Mouse (Mus musculus): ENCODE measurements at regions not wholly inside any gene's neighbourhood (a gene's known extent, or its start where the extent isn't known, plus 50 kb on each side); places are given as distances from the start of the nearest gene placed in this dataset.
A peak's percentile ranks its signal among the peaks of the same experiment; 100 is the strongest.

GRCm38 (mm10) chr1:80073950-80074349 is 144.3 kb downstream of the Fam124b start:
- no peak for TF ChIP-seq POLR2A (IDR thresholded peaks at IDR 0.05; ENCODE audit: borderline replicate concordance, extremely low read depth, insufficient read depth, insufficient read length)
- Histone ChIP-seq H3K27me3 (ENCODE audit: control insufficient read depth, insufficient read depth, low read length) (no peaks in the 10 kb centered on the region), H3K9ac (ENCODE audit: low read depth, low read length, severe bottlenecking) (no peak overlapping the region), H3K27ac (replicated peaks; ENCODE audit: low read depth, low read length) (no peak overlapping the region), H3K4me2 (replicated peaks; ENCODE audit: low read depth, low read length, severe bottlenecking) (no peak overlapping the region), H3K4me1 (ENCODE audit: control insufficient read depth, insufficient read depth, low read length) (no peaks in the 10 kb centered on the region), H3K4me3 (replicated peaks; ENCODE audit: low read length) (no peak overlapping the region), H3K36me3 (ENCODE audit: control insufficient read depth, insufficient read depth, low read length) (no peaks in the 10 kb centered on the region), H3K9me3 (ENCODE audit: control insufficient read depth, low read length) (no peaks in the 10 kb centered on the region)
- ATAC-seq (ENCODE audit: low FRiP score, low read depth) (no peak), DNase-seq (ENCODE audit: low spot score) (no peak)
- 56% methylated on average over 3 of the region's 3 CpGs for WGBS

GRCm38 (mm10) chr1:80069141-80069540 is 149.1 kb downstream of the Fam124b start:
- ATAC-seq (ENCODE audit: low FRiP score, low read depth) (no peak), DNase-seq (ENCODE audit: low spot score) (no peak)
- Histone ChIP-seq H3K4me1 (ENCODE audit: control insufficient read depth, insufficient read depth, low read length) (no peaks in the 10 kb centered on the region), H3K9me3 (ENCODE audit: control insufficient read depth, low read length) (no peaks in the 10 kb centered on the region), H3K27me3 (ENCODE audit: control insufficient read depth, insufficient read depth, low read length) (no peaks in the 10 kb centered on the region), H3K36me3 (ENCODE audit: control insufficient read depth, insufficient read depth, low read length) (no peaks in the 10 kb centered on the region), H3K4me3 (replicated peaks; ENCODE audit: low read length) (no peak overlapping the region), H3K27ac (replicated peaks; ENCODE audit: low read depth, low read length) (no peak overlapping the region), H3K9ac (ENCODE audit: low read depth, low read length, severe bottlenecking) (no peak overlapping the region), H3K4me2 (replicated peaks; ENCODE audit: low read depth, low read length, severe bottlenecking) (no peak overlapping the region)
- 87% methylated on average over 4 of the region's 4 CpGs for WGBS
- TF ChIP-seq POLR2A (IDR thresholded peaks at IDR 0.05; ENCODE audit: borderline replicate concordance, extremely low read depth, insufficient read depth, insufficient read length): no peak

GRCm38 (mm10) chr1:80062121-80062520 is 156.2 kb downstream of the Fam124b start:
- Histone ChIP-seq H3K9me3 (ENCODE audit: control insufficient read depth, low read length) (no peaks in the 10 kb centered on the region), H3K9ac (ENCODE audit: low read depth, low read length, severe bottlenecking) (no peak overlapping the region), H3K4me2 (replicated peaks; ENCODE audit: low read depth, low read length, severe bottlenecking) (no peak overlapping the region), H3K4me3 (replicated peaks; ENCODE audit: low read length) (no peak overlapping the region), H3K27me3 (ENCODE audit: control insufficient read depth, insufficient read depth, low read length) (no peaks in the 10 kb centered on the region), H3K4me1 (ENCODE audit: control insufficient read depth, insufficient read depth, low read length) (peaks cover 13% of the 10 kb centered on the region; the same call in 1 of the 2 replicates), H3K36me3 (ENCODE audit: control insufficient read depth, insufficient read depth, low read length) (no peaks in the 10 kb centered on the region), H3K27ac (replicated peaks; ENCODE audit: low read depth, low read length) (no peak overlapping the region)
- ATAC-seq (ENCODE audit: low FRiP score, low read depth): no peak
- no peak for TF ChIP-seq POLR2A (IDR thresholded peaks at IDR 0.05; ENCODE audit: borderline replicate concordance, extremely low read depth, insufficient read depth, insufficient read length)
- WGBS: 50% methylated on average over 1 of the region's 1 CpGs
- DNase-seq (ENCODE audit: low spot score): no peak

- no peak for TF ChIP-seq POLR2A (IDR thresholded peaks at IDR 0.05; ENCODE audit: borderline replicate concordance, extremely low read depth, insufficient read depth, insufficient read length)
- DNase-seq (ENCODE audit: low spot score): peak; percentile 83
- no peak overlapping the region for H3K27ac ChIP-seq (replicated peaks; ENCODE audit: low read depth, low read length)
These were observed 156.6 kb downstream of the Fam124b start for GRCm38 (mm10) chr1:80061632-80062031.

GRCm38 (mm10) chr1:80045141-80045540 is 173.1 kb downstream of the Fam124b start:
- no peak overlapping the region for H3K27ac ChIP-seq (replicated peaks; ENCODE audit: low read depth, low read length)
- no peak overlapping the region for H3K4me2 ChIP-seq (replicated peaks; ENCODE audit: low read depth, low read length, severe bottlenecking)
- WGBS: 87% methylated on average over 10 of the region's 10 CpGs
- H3K27me3 ChIP-seq (ENCODE audit: control insufficient read depth, insufficient read depth, low read length): no peaks in the 10 kb centered on the region
- H3K36me3 ChIP-seq (ENCODE audit: control insufficient read depth, insufficient read depth, low read length): no peaks in the 10 kb centered on the region
- no peaks in the 10 kb centered on the region for H3K9me3 ChIP-seq (ENCODE audit: control insufficient read depth, low read length)
- H3K4me3 ChIP-seq (replicated peaks; ENCODE audit: low read length): no peak overlapping the region
- no peak for TF ChIP-seq POLR2A (IDR thresholded peaks at IDR 0.05; ENCODE audit: borderline replicate concordance, extremely low read depth, insufficient read depth, insufficient read length)
- no peak for DNase-seq (ENCODE audit: low spot score)
- H3K9ac ChIP-seq (ENCODE audit: low read depth, low read length, severe bottlenecking): no peak overlapping the region
- no peak for ATAC-seq (ENCODE audit: low FRiP score, low read depth)
- H3K4me1 ChIP-seq (ENCODE audit: control insufficient read depth, insufficient read depth, low read length): no peaks in the 10 kb centered on the region

More at GRCm38 (mm10) chr1:80061632-80062031, 156.6 kb downstream of the Fam124b start:
- Histone ChIP-seq H3K27me3 (ENCODE audit: control insufficient read depth, insufficient read depth, low read length) (no peaks in the 10 kb centered on the region), H3K9me3 (ENCODE audit: control insufficient read depth, low read length) (no peaks in the 10 kb centered on the region), H3K36me3 (ENCODE audit: control insufficient read depth, insufficient read depth, low read length) (no peaks in the 10 kb centered on the region), H3K4me3 (replicated peaks; ENCODE audit: low read length) (no peak overlapping the region), H3K9ac (ENCODE audit: low read depth, low read length, severe bottlenecking) (no peak overlapping the region), H3K4me1 (ENCODE audit: control insufficient read depth, insufficient read depth, low read length) (peaks cover 13% of the 10 kb centered on the region; the same call in 1 of the 2 replicates), H3K4me2 (replicated peaks; ENCODE audit: low read depth, low read length, severe bottlenecking) (no peak overlapping the region)
- WGBS: 29% methylated on average over 7 of the region's 7 CpGs
- ATAC-seq (ENCODE audit: low FRiP score, low read depth): peak; percentile 77; the same call in 1 of the 2 replicates

- H3K36me3 ChIP-seq (ENCODE audit: control insufficient read depth, insufficient read depth, low read length): no peaks in the 10 kb centered on the region
- H3K9me3 ChIP-seq (ENCODE audit: control insufficient read depth, low read length): no peaks in the 10 kb centered on the region
- no peak overlapping the region for H3K9ac ChIP-seq (ENCODE audit: low read depth, low read length, severe bottlenecking)
- H3K4me2 ChIP-seq (replicated peaks; ENCODE audit: low read depth, low read length, severe bottlenecking): no peak overlapping the region
- DNase-seq (ENCODE audit: low spot score) (no peak), ATAC-seq (ENCODE audit: low FRiP score, low read depth) (no peak)
- H3K4me1 ChIP-seq (ENCODE audit: control insufficient read depth, insufficient read depth, low read length): no peaks in the 10 kb centered on the region
- no peaks in the 10 kb centered on the region for H3K27me3 ChIP-seq (ENCODE audit: control insufficient read depth, insufficient read depth, low read length)
- H3K4me3 ChIP-seq (replicated peaks; ENCODE audit: low read length): no peak overlapping the region
- TF ChIP-seq POLR2A (IDR thresholded peaks at IDR 0.05; ENCODE audit: borderline replicate concordance, extremely low read depth, insufficient read depth, insufficient read length): no peak
- no peak overlapping the region for H3K27ac ChIP-seq (replicated peaks; ENCODE audit: low read depth, low read length)
- WGBS: 85% methylated on average over 3 of the region's 3 CpGs
These were observed 177.9 kb downstream of the Fam124b start for GRCm38 (mm10) chr1:80040409-80040808.
